Mouse (Mus musculus): ENCODE results near the gene Bcl2. TPM values are rescaled to one million over a fixed set of nuclear protein-coding genes. Genes with fewer than 3 reads are reported as not detected.

Gene Bcl2
- total and polyA plus RNA-seq, 2 experiments from 2014 or later, result 3.3 to 3.6 TPM

DNA sequence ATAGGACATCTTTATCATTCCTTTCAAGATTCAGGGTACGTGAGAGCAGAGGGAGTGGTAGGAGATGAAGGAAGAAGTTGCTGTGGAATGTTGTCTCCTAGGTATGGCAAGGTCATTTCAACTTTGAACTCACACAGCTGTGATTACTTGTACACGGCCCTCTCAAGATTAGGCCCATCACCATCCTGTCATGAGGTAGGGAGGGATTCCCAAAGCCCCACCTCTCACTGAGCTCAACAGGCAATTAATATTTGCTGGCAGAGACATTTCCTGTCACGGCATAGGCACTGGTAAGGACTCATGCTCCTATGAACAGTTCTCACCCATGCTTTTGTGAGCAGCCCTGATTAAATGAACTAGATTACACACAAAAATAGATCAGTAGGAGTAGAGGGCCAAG lies 80.9 kb downstream of the Bcl2 start:
- Histone ChIP-seq H3K9me3 (replicated peaks; ENCODE audit: control insufficient read depth, low read length) (no peaks in the 10 kb centered on the region), H3K4me3 (ENCODE audit: low read depth, low read length) (no peak overlapping the region), H3K9ac (replicated peaks; ENCODE audit: low read depth, low read length) (no peak overlapping the region), H3K27me3 (ENCODE audit: control insufficient read depth, insufficient read depth, low read length) (no peaks in the 10 kb centered on the region), H3K36me3 (replicated peaks; ENCODE audit: control insufficient read depth, insufficient read depth, low read length) (no peaks in the 10 kb centered on the region), H3K4me1 (ENCODE audit: control insufficient read depth, insufficient read depth) (peaks cover 47% of the 10 kb centered on the region), H3K27ac (ENCODE audit: low read depth) (peak overlapping the region; percentile 73), H3K4me2 (ENCODE audit: low read depth, low read length) (no peak overlapping the region)
- ATAC-seq (ENCODE audit: insufficient read depth, low read depth) (peak; percentile 80), DNase-seq (ENCODE audit: low spot score) (peak; percentile 58)
- TF ChIP-seq EP300 (IDR thresholded peaks at IDR 0.05; ENCODE audit: low read depth) (0 out of 2 replicates have a peak, but pooled peaks have one; percentile 48), CTCF (IDR thresholded peaks at IDR 0.05; ENCODE audit: low read depth) (no peak)
- WGBS, result 19% methylated on average over 3 of the region's 3 CpGs

DNA sequence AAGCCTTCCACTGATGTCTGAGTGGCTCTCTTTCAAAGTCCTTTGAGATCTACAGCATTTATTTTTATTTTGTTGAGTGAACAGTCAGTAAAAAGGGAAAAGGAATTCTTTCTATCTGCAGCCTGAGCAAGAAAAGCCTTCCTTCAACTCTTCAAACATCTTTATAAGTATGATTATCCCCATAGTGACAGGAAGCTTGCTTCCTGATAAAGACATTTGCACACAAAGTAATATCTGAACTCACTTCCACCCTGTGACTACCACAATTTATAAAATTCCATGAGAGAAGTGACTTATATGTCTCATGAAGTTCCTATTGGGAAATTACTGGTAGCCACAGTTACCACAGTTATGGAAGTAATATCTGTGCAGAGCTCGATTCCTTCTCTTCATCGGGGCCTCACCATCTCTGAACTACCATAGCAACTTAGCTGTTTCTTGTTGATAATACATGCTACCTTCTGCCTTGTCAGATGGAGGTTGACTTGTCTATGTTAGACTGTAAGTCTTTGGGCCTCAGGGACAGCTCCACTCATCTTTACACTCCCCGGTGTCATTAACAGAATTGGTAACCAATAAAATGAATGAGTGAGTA lies 82.1 kb downstream of the Bcl2 start:
- H3K27me3 ChIP-seq (ENCODE audit: control insufficient read depth, insufficient read depth, low read length), result no peaks in the 10 kb centered on the region
- H3K9me3 ChIP-seq (replicated peaks; ENCODE audit: control insufficient read depth, low read length), result no peaks in the 10 kb centered on the region
- H3K4me3 ChIP-seq (ENCODE audit: low read depth, low read length), result no peak overlapping the region
- no peak for ATAC-seq (ENCODE audit: insufficient read depth, low read depth)
- 82% methylated on average over 3 of the region's 3 CpGs for WGBS
- DNase-seq (ENCODE audit: low spot score), result no peak
- peak overlapping the region; percentile 73 for H3K27ac ChIP-seq (ENCODE audit: low read depth)
- H3K4me1 ChIP-seq (ENCODE audit: control insufficient read depth, insufficient read depth), result peaks cover 45% of the 10 kb centered on the region
- no peaks in the 10 kb centered on the region for H3K36me3 ChIP-seq (replicated peaks; ENCODE audit: control insufficient read depth, insufficient read depth, low read length)
- TF ChIP-seq CTCF (IDR thresholded peaks at IDR 0.05; ENCODE audit: low read depth) (no peak), EP300 (IDR thresholded peaks at IDR 0.05; ENCODE audit: low read depth) (no peak)
- H3K9ac ChIP-seq (replicated peaks; ENCODE audit: low read depth, low read length), result no peak overlapping the region
- H3K4me2 ChIP-seq (ENCODE audit: low read depth, low read length), result no peak overlapping the region

DNA sequence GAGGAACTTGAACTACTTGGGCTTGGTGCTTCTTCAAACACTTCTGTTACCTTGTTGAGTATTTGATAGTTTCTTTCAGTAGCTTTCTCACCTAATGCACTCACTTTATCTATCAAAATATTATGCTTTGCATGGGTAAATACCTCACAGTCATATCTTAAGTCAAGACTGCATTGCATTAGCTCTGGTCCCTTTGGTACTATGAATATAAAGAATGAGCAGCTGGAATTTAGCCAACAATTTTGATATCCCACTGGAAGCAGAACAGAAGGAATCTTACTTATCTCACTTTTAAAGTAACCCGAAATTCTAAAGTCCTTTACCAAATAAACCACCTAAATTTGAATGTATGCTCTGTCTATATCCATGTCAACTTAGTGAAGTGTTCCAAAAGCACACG lies 83.1 kb downstream of the Bcl2 start:
- Histone ChIP-seq H3K4me3 (ENCODE audit: low read depth, low read length) (no peak overlapping the region), H3K36me3 (replicated peaks; ENCODE audit: control insufficient read depth, insufficient read depth, low read length) (no peaks in the 10 kb centered on the region), H3K9me3 (replicated peaks; ENCODE audit: control insufficient read depth, low read length) (no peaks in the 10 kb centered on the region), H3K4me2 (ENCODE audit: low read depth, low read length) (no peak overlapping the region), H3K9ac (replicated peaks; ENCODE audit: low read depth, low read length) (no peak overlapping the region), H3K4me1 (ENCODE audit: control insufficient read depth, insufficient read depth) (peaks cover 41% of the 10 kb centered on the region), H3K27me3 (ENCODE audit: control insufficient read depth, insufficient read depth, low read length) (no peaks in the 10 kb centered on the region), H3K27ac (ENCODE audit: low read depth) (peak overlapping the region; percentile 79)
- TF ChIP-seq EP300 (IDR thresholded peaks at IDR 0.05; ENCODE audit: low read depth) (no peak), CTCF (IDR thresholded peaks at IDR 0.05; ENCODE audit: low read depth) (no peak)
- DNase-seq (ENCODE audit: low spot score), result no peak
- 27% methylated on average over 2 of the region's 2 CpGs for WGBS
- ATAC-seq (ENCODE audit: insufficient read depth, low read depth), result no peak

DNA sequence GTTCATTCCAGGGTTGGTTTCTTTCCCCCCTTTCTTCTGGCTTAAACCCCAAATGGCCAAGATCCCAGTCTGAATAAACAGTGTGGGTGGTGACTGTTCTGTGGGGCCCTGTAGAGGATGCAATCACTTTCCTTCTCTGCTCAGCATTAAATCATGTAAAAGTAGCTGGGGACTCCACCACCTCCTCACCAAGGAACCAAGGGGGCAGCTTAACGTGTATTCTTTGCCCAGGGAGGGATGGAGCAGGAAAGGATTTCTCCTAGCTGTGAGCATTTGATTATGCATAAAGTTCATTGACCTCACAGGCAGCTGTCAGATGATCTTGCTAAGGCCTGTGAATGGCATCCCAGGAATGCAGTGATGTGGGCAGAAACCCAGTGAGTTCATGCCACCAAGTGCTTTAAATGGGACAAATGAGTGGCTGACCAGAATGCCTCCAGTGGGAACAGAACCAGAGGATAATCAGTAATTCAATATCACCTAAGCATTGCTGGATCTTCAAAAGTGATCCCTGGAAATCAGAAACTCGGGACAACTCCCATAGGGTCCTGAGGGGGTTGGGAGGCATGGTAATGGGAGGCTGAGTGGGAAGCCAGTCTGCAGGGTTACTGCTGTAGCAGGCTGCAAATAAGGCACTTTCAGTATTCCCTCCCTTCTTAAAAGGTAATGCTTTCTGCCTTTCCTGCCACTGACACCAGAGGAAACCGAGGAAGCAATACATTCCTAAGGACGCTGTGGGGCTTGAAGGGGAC lies 84.0 kb downstream of the Bcl2 start:
- TF ChIP-seq EP300 (IDR thresholded peaks at IDR 0.05; ENCODE audit: low read depth) (peak; percentile 69), CTCF (IDR thresholded peaks at IDR 0.05; ENCODE audit: low read depth) (no peak)
- H3K27ac ChIP-seq (ENCODE audit: low read depth), result peak overlapping the region; percentile 79
- no peak overlapping the region for H3K4me2 ChIP-seq (ENCODE audit: low read depth, low read length)
- H3K27me3 ChIP-seq (ENCODE audit: control insufficient read depth, insufficient read depth, low read length), result no peaks in the 10 kb centered on the region
- peak; percentile 54 for DNase-seq (ENCODE audit: low spot score)
- peaks cover 41% of the 10 kb centered on the region for H3K4me1 ChIP-seq (ENCODE audit: control insufficient read depth, insufficient read depth)
- no peak overlapping the region for H3K4me3 ChIP-seq (ENCODE audit: low read depth, low read length)
- 14% methylated on average over 4 of the region's 4 CpGs for WGBS
- no peaks in the 10 kb centered on the region for H3K36me3 ChIP-seq (replicated peaks; ENCODE audit: control insufficient read depth, insufficient read depth, low read length)
- peak; percentile 57 for ATAC-seq (ENCODE audit: insufficient read depth, low read depth)
- no peaks in the 10 kb centered on the region for H3K9me3 ChIP-seq (replicated peaks; ENCODE audit: control insufficient read depth, low read length)
- H3K9ac ChIP-seq (replicated peaks; ENCODE audit: low read depth, low read length), result no peak overlapping the region

DNA sequence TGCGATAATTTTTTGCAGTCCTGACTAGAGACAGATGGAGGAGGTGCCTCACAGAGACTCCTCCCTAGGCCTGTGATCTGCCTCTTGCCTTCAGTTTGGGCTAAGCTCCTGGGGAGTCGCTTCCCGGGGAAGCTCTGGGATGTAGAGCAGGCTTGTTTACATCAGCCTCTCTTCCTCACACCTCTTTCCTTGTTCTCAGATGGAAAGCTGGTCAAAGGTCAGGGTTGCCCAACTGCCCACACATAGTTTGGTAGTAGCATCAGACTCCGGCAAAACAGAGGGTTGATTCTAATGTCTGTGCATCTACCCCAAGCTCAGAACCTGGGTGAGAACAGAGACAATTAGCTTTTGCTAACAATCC lies 84.6 kb downstream of the Bcl2 start:
- Histone ChIP-seq H3K4me1 (ENCODE audit: control insufficient read depth, insufficient read depth) (peaks cover 41% of the 10 kb centered on the region), H3K27ac (ENCODE audit: low read depth) (peak overlapping the region; percentile 79), H3K4me3 (ENCODE audit: low read depth, low read length) (no peak overlapping the region), H3K27me3 (ENCODE audit: control insufficient read depth, insufficient read depth, low read length) (no peaks in the 10 kb centered on the region), H3K9me3 (replicated peaks; ENCODE audit: control insufficient read depth, low read length) (no peaks in the 10 kb centered on the region), H3K36me3 (replicated peaks; ENCODE audit: control insufficient read depth, insufficient read depth, low read length) (no peaks in the 10 kb centered on the region), H3K4me2 (ENCODE audit: low read depth, low read length) (no peak overlapping the region), H3K9ac (replicated peaks; ENCODE audit: low read depth, low read length) (no peak overlapping the region)
- no peak for TF ChIP-seq CTCF (IDR thresholded peaks at IDR 0.05; ENCODE audit: low read depth)
- no peak for TF ChIP-seq EP300 (IDR thresholded peaks at IDR 0.05; ENCODE audit: low read depth)
- no peak for DNase-seq (ENCODE audit: low spot score)
- ATAC-seq (ENCODE audit: insufficient read depth, low read depth), result no peak
- 21% methylated on average over 4 of the region's 4 CpGs for WGBS

All from heart, postnatal 0 days (tissue).